In genomic region chr19:42493257-42493917, GRCm38 (mm10) we compare ENCODE assay signal across 10 mouse cellular contexts. TPM values are rescaled to one million over a fixed set of nuclear protein-coding genes. Genes with fewer than 3 reads are reported as not detected.
DNase-seq lines count a peak whose midpoint lies in the region; ATAC-seq and TF ChIP-seq lines count a peak whose summit lies in the region.
"Had no signal": no experiment of that assay in that cellular context is flagged by ENCODE, and none has a peak within 500 bp of the region (broad histone marks: within the 10 kb centered on the region; RNA-seq: fewer than 3 reads in every experiment).

No protein-coding gene starts in this region.

- intact Hi-C loops in left cerebral cortex, adult 2 months (cut with DNase I): no loop called here
- intact Hi-C loops in left cerebral cortex, postnatal 4 days (cut with DNase I): no loop called here

- H3K4me3 ChIP-seq in left cerebral cortex, adult 2 months: no peak overlapping the region
- H3K4me3 ChIP-seq in hindbrain, embryonic 12.5 days: no peak overlapping the region
- H3K4me3 ChIP-seq in neural tube, embryonic 14.5 days (ENCODE audit: low read depth, low read length): no peak overlapping the region

- WGBS in hindbrain, embryonic 12.5 days: 37% methylated on average over 5 of the region's 5 CpGs
- 38% methylated on average over 5 of the region's 5 CpGs for WGBS in neural tube, embryonic 14.5 days

- no peak for TF ChIP-seq CTCF in left cerebral cortex, adult 2 months (IDR thresholded peaks at IDR 0.05)

- H3K27ac ChIP-seq in left cerebral cortex, adult 2 months: peak overlapping the region; percentile 67
- no peak overlapping the region for H3K27ac ChIP-seq in hindbrain, embryonic 12.5 days
- no peak overlapping the region for H3K27ac ChIP-seq in neural tube, embryonic 14.5 days (ENCODE audit: low read depth, low read length)

- no peaks in the 10 kb centered on the region for H3K9me3 ChIP-seq in hindbrain, embryonic 12.5 days (replicated peaks)
- no peaks in the 10 kb centered on the region for H3K9me3 ChIP-seq in neural tube, embryonic 14.5 days (ENCODE audit: control insufficient read depth, low read length)

- no peaks in the 10 kb centered on the region for H3K27me3 ChIP-seq in hindbrain, embryonic 12.5 days
- no peaks in the 10 kb centered on the region for H3K27me3 ChIP-seq in neural tube, embryonic 14.5 days (ENCODE audit: control insufficient read depth, insufficient read depth, low read length)

- peak; percentile 26; the same call in 1 of the 2 replicates for ATAC-seq in hindbrain, embryonic 12.5 days (ENCODE audit: low FRiP score)
- ATAC-seq in neural tube, embryonic 14.5 days (ENCODE audit: low read depth): 0 out of 2 replicates have a peak, but pooled peaks have one; percentile 46
- ATAC-seq: liver, postnatal 0 days had no signal

- H3K36me3 ChIP-seq in hindbrain, embryonic 12.5 days: no peaks in the 10 kb centered on the region
- H3K36me3 ChIP-seq in neural tube, embryonic 14.5 days (ENCODE audit: control insufficient read depth, insufficient read depth, low read length): no peaks in the 10 kb centered on the region

- H3K9ac ChIP-seq in hindbrain, embryonic 12.5 days: no peak overlapping the region
- no peak overlapping the region for H3K9ac ChIP-seq in neural tube, embryonic 14.5 days (replicated peaks; ENCODE audit: low read depth, low read length)
- H3K9ac ChIP-seq: liver, postnatal 0 days had no signal

- DNase-seq in left cerebral cortex, adult 2 months (ENCODE audit: extremely low spot score in 1 of 2, low spot score in 2 of 2): no peak
- no peak for DNase-seq in left cerebral cortex, postnatal 4 days
- peak; percentile 24 for DNase-seq in layer of hippocampus, adult 9-10 months (ENCODE audit: low spot score)
- no peak for DNase-seq in thymus, adult 18-20 months
- no peak for DNase-seq in gastrocnemius, postnatal 10 days
- DNase-seq: heart, postnatal 14 days; kidney, adult 9 months; liver, postnatal 0 days had no signal

- peaks cover 5% of the 10 kb centered on the region; the same call in 1 of the 2 replicates for H3K4me1 ChIP-seq in hindbrain, embryonic 12.5 days
- 0 out of 2 replicates have a peak, but pooled peaks cover 4% of the 10 kb centered on the region for H3K4me1 ChIP-seq in neural tube, embryonic 14.5 days (ENCODE audit: control insufficient read depth, insufficient read depth, low read length)

- H3K4me2 ChIP-seq in hindbrain, embryonic 12.5 days (replicated peaks): no peak overlapping the region
- no peak overlapping the region for H3K4me2 ChIP-seq in neural tube, embryonic 14.5 days (ENCODE audit: low read depth, low read length)

RNA-seq across cellular contexts. Expression of gene R3hcc1l, which starts 25.2 kb away (rescaled TPM):
- total RNA-seq in left cerebral cortex, adult 2 months (2021): 10 to 100 TPM; 24.8 to 27.5 TPM
- total RNA-seq in left cerebral cortex, postnatal 4 days (2021): 10 to 100 TPM; 14.5 to 16.4 TPM
- 19.9 and 23.3 TPM in 2 replicates for polyA plus RNA-seq in hindbrain, embryonic 12.5 days (2016; fragmentation: Nextera tagmentation; extraction: Ambion mirVana)
- 12.7 and 16.7 TPM in 2 replicates for polyA plus RNA-seq in neural tube, embryonic 14.5 days (2014; fragmentation: Nextera tagmentation; extraction: Ambion mirVana)
- 10 to 100 TPM; 12.3 to 13.7 TPM for total RNA-seq in gastrocnemius, postnatal 10 days (2021)
